Mouse (Mus musculus): Measurements from ENCODE around the gene Gpr4. TPM values are rescaled to one million over a fixed set of nuclear protein-coding genes. Genes with fewer than 3 reads are reported as not detected.

Gene Gpr4
- polyA plus RNA-seq, 1 experiment = 0.70 TPM

DNA sequence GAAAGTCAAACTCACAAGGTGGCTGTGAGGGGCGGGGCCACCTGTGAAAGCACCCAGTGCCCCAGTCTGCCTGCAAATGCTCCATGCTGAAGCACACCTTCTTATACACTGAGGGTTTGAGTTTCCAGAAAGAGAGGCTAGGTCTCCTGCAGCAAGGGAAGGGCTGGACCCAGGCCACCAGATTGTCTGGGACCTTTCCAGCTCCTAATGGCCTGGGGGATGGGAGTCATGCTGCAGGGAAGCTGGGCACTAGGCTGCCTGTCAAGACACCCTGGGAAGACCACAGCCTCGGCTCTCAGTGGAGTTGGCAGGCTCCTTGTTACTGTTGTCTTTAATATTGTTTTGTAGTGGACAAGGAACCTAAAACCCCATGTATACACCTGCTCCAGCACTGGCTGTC, 24.1 kb downstream of the Gpr4 start:
- H3K27ac ChIP-seq (ENCODE audit: control insufficient read depth, insufficient read depth, low read depth, low read length, poor library complexity) = no peak overlapping the region
- TF ChIP-seq CTCF (IDR thresholded peaks at IDR 0.05; ENCODE audit: control insufficient read depth, insufficient read depth, low read length) = no peak
- TF ChIP-seq POLR2A (IDR thresholded peaks at IDR 0.05; ENCODE audit: borderline replicate concordance, control insufficient read depth, low read depth, low read length) = no peak
- H3K4me1 ChIP-seq (ENCODE audit: control insufficient read depth, insufficient read depth, low read length) = no peaks in the 10 kb centered on the region
- whole genome bisulfite sequencing = 87% methylated on average over 2 of the region's 2 CpGs
- H3K4me3 ChIP-seq (replicated peaks; ENCODE audit: control insufficient read depth, low read depth, low read length) = no peak overlapping the region

- Histone ChIP-seq H3K27ac (ENCODE audit: control insufficient read depth, insufficient read depth, low read depth, low read length, poor library complexity) (no peak overlapping the region), H3K4me1 (ENCODE audit: control insufficient read depth, insufficient read depth, low read length) (no peaks in the 10 kb centered on the region), H3K4me3 (replicated peaks; ENCODE audit: control insufficient read depth, low read depth, low read length) (no peak overlapping the region)
- 97% methylated on average over 4 of the region's 4 CpGs for WGBS
- TF ChIP-seq CTCF (IDR thresholded peaks at IDR 0.05; ENCODE audit: control insufficient read depth, insufficient read depth, low read length) = no peak
- no peak for TF ChIP-seq POLR2A (IDR thresholded peaks at IDR 0.05; ENCODE audit: borderline replicate concordance, control insufficient read depth, low read depth, low read length)
Observed at GRCm38 (mm10) chr7:19238344-19238743, 26.0 kb downstream of the Gpr4 start.

DNA sequence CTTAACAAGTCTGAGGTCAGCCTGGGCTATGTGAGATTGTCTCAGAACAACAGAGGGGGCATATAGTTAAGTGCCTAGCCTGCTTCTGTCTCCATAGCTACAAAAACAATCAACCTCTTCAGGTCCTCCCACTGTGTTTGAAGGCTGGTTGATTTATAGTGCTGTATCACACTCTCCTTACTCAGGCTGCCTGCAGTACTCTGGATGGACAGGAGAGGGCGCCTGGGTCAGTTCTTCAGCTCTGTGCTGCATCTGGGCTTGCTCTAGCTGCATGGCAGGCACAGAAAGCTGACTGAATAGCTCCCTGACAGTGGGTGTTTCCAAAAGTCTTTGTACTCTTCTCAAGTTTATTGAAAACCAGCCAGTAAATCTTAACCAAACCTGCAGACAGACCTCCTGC, 27.1 kb downstream of the Gpr4 start:
- Histone ChIP-seq H3K27ac (ENCODE audit: control insufficient read depth, insufficient read depth, low read depth, low read length, poor library complexity) (no peak overlapping the region), H3K4me3 (replicated peaks; ENCODE audit: control insufficient read depth, low read depth, low read length) (no peak overlapping the region), H3K4me1 (ENCODE audit: control insufficient read depth, insufficient read depth, low read length) (no peaks in the 10 kb centered on the region)
- TF ChIP-seq CTCF (IDR thresholded peaks at IDR 0.05; ENCODE audit: control insufficient read depth, insufficient read depth, low read length) (peak; percentile 99), POLR2A (IDR thresholded peaks at IDR 0.05; ENCODE audit: borderline replicate concordance, control insufficient read depth, low read depth, low read length) (no peak)
- WGBS = 0% methylated on average over 1 of the region's 1 CpGs

- Histone ChIP-seq H3K27ac (ENCODE audit: control insufficient read depth, insufficient read depth, low read depth, low read length, poor library complexity) (no peak overlapping the region), H3K4me3 (replicated peaks; ENCODE audit: control insufficient read depth, low read depth, low read length) (no peak overlapping the region), H3K4me1 (ENCODE audit: control insufficient read depth, insufficient read depth, low read length) (no peaks in the 10 kb centered on the region)
- no peak for TF ChIP-seq CTCF (IDR thresholded peaks at IDR 0.05; ENCODE audit: control insufficient read depth, insufficient read depth, low read length)
- no peak for TF ChIP-seq POLR2A (IDR thresholded peaks at IDR 0.05; ENCODE audit: borderline replicate concordance, control insufficient read depth, low read depth, low read length)
- 39% methylated on average over 4 of the region's 4 CpGs for WGBS
Observed at GRCm38 (mm10) chr7:19239986-19240385, 27.6 kb downstream of the Gpr4 start.

GRCm38 (mm10) chr7:19240905-19241463, 28.6 kb downstream of the Gpr4 start:
- TF ChIP-seq POLR2A (IDR thresholded peaks at IDR 0.05; ENCODE audit: borderline replicate concordance, control insufficient read depth, low read depth, low read length) = no peak
- no peak for TF ChIP-seq CTCF (IDR thresholded peaks at IDR 0.05; ENCODE audit: control insufficient read depth, insufficient read depth, low read length)
- Histone ChIP-seq H3K4me3 (replicated peaks; ENCODE audit: control insufficient read depth, low read depth, low read length) (no peak overlapping the region), H3K27ac (ENCODE audit: control insufficient read depth, insufficient read depth, low read depth, low read length, poor library complexity) (no peak overlapping the region), H3K4me1 (ENCODE audit: control insufficient read depth, insufficient read depth, low read length) (no peaks in the 10 kb centered on the region)
- 88% methylated on average over 8 of the region's 8 CpGs for WGBS

- WGBS = 91% methylated on average over 1 of the region's 1 CpGs
- H3K4me1 ChIP-seq (ENCODE audit: control insufficient read depth, insufficient read depth, low read length) = no peaks in the 10 kb centered on the region
- TF ChIP-seq POLR2A (IDR thresholded peaks at IDR 0.05; ENCODE audit: borderline replicate concordance, control insufficient read depth, low read depth, low read length) (no peak), CTCF (IDR thresholded peaks at IDR 0.05; ENCODE audit: control insufficient read depth, insufficient read depth, low read length) (no peak)
- H3K4me3 ChIP-seq (replicated peaks; ENCODE audit: control insufficient read depth, low read depth, low read length) = no peak overlapping the region
- no peak overlapping the region for H3K27ac ChIP-seq (ENCODE audit: control insufficient read depth, insufficient read depth, low read depth, low read length, poor library complexity)
Observed at GRCm38 (mm10) chr7:19242005-19242404, 29.7 kb downstream of the Gpr4 start.

DNA sequence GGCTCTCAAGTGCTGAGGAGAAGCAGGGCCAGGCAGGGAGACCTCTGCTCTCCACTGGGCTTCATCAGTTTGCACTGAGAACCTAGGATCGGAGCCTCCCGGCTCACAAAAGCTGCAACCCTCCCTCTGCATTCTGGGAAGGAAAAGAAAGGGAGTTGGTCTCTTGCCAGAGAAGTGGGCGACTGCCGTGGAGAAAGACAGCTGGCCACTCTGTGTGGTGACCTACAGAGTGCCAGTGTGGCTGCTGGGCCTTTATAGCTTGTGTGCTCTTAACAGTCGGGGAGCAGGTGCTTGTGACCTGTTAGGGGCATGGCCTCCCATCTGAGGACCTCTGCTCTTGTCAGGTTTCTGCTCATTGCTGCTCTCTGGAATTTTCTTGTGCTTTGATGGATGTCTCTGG, 31.5 kb downstream of the Gpr4 start:
- H3K4me1 ChIP-seq (ENCODE audit: control insufficient read depth, insufficient read depth, low read length) = no peaks in the 10 kb centered on the region
- no peak overlapping the region for H3K27ac ChIP-seq (ENCODE audit: control insufficient read depth, insufficient read depth, low read depth, low read length, poor library complexity)
- no peak overlapping the region for H3K4me3 ChIP-seq (replicated peaks; ENCODE audit: control insufficient read depth, low read depth, low read length)
- 79% methylated on average over 5 of the region's 5 CpGs for WGBS
- TF ChIP-seq CTCF (IDR thresholded peaks at IDR 0.05; ENCODE audit: control insufficient read depth, insufficient read depth, low read length) (no peak), POLR2A (IDR thresholded peaks at IDR 0.05; ENCODE audit: borderline replicate concordance, control insufficient read depth, low read depth, low read length) (no peak)

GRCm38 (mm10) chr7:19245083-19245482, 32.7 kb downstream of the Gpr4 start:
- no peaks in the 10 kb centered on the region for H3K4me1 ChIP-seq (ENCODE audit: control insufficient read depth, insufficient read depth, low read length)
- WGBS = 58% methylated on average over 3 of the region's 3 CpGs
- no peak overlapping the region for H3K4me3 ChIP-seq (replicated peaks; ENCODE audit: control insufficient read depth, low read depth, low read length)
- H3K27ac ChIP-seq (ENCODE audit: control insufficient read depth, insufficient read depth, low read depth, low read length, poor library complexity) = no peak overlapping the region; the same call in 1 of the 2 replicates
- TF ChIP-seq POLR2A (IDR thresholded peaks at IDR 0.05; ENCODE audit: borderline replicate concordance, control insufficient read depth, low read depth, low read length) = no peak
- TF ChIP-seq CTCF (IDR thresholded peaks at IDR 0.05; ENCODE audit: control insufficient read depth, insufficient read depth, low read length) = no peak

- no peaks in the 10 kb centered on the region for H3K4me1 ChIP-seq (ENCODE audit: control insufficient read depth, insufficient read depth, low read length)
- TF ChIP-seq CTCF (IDR thresholded peaks at IDR 0.05; ENCODE audit: control insufficient read depth, insufficient read depth, low read length) (no peak), POLR2A (IDR thresholded peaks at IDR 0.05; ENCODE audit: borderline replicate concordance, control insufficient read depth, low read depth, low read length) (no peak)
- no peak overlapping the region for H3K4me3 ChIP-seq (replicated peaks; ENCODE audit: control insufficient read depth, low read depth, low read length)
- H3K27ac ChIP-seq (ENCODE audit: control insufficient read depth, insufficient read depth, low read depth, low read length, poor library complexity) = no peak overlapping the region
- whole genome bisulfite sequencing = 79% methylated on average over 1 of the region's 1 CpGs
Observed at GRCm38 (mm10) chr7:19246855-19247254, 34.5 kb downstream of the Gpr4 start.

Data from bone marrow, adult 2 months (tissue).